Mouse (Mus musculus): Measurements from ENCODE around the gene Per2.

DNA sequence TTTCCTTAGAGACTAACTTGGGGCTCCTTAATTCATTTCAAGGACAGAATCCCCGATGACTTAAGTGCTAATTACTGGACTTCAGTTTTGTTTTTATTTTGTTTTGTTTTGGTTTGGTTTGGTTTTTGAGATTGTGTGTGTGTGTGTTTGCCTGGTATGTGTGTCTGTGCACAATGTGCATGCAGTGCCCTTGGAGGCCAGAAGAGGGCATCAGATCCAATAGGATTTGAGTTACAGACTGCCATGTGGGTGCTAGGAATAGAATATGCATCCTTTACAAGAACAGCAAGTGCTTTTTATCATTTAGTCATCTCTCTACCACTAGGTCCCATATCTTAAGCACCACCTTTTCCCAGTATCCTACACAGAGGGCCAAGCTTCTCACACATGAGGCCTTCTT lies 19.8 kb upstream of the Per2 start:
- TF ChIP-seq POLR2A (IDR thresholded peaks at IDR 0.05; ENCODE audit: insufficient read length, low read depth) (no peak), MAX (IDR thresholded peaks at IDR 0.05; ENCODE audit: low read depth) (no peak), USF1 (IDR thresholded peaks at IDR 0.05; ENCODE audit: low read depth) (no peak), POLR2AphosphoS2 (IDR thresholded peaks at IDR 0.05; ENCODE audit: insufficient read length, low read depth) (no peak), MYOG (IDR thresholded peaks at IDR 0.05; ENCODE audit: control insufficient read depth in 1 of 3, insufficient read depth in 1 of 3, insufficient read length in 2 of 3, low read depth in 2 of 3) (no peak), MYOD1 (IDR thresholded peaks at IDR 0.05; ENCODE audit: control insufficient read depth in 1 of 3, insufficient read length in 2 of 3, low read depth in 2 of 3) (no peak), E2F4 (IDR thresholded peaks at IDR 0.05; ENCODE audit: insufficient read depth) (no peak)
